Mouse (Mus musculus) cerebellum, adult 11 months (tissue): Measurements from ENCODE around the gene Pot1a.
A peak's percentile ranks its signal among the peaks of the same experiment; 100 is the strongest.

Source experiments
- DNase-seq: peaks from one replicate; pipeline ENCODE4 v3.0.0; 2022

The Pot1a gene

DNA sequence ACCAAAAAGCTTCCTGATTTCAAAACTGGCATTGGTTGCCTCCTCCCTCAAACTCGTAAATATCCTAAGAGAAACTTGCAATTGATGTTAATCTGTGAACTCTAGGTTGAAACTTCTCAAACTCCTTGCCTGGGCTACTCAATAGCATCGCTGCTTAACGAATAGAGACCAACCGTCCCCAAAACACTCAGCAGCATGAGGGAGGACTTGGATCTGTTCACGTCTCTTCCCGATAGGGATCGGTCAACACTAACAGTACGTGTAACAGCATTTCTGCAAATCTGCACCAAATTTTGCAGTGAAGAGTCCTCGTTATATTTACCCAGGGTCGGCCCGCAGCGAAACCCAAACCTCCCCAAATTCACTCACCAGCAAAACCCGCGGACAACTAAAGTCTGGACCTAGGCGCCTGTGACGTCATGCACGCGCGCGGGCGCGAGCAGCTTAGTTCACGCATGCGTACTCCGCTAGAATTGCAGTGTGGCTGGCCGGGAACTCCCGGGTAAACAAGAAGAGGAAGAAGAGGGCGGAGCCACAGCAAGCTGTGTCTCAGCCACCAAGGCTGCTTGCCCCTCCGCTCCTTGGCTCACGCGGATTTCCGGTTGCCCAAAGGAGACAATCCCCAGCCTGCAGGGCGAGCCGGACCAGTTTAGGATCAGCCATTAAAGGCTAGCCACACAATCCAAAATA lies at the start of gene Pot1a:
Pot1a (minus strand) TSS at position 441 of the 690 bp plus-strand sequence.
- DNase-seq, result peak; percentile 95

- no peak for DNase-seq
Observed at GRCm38 (mm10) chr6:25836261-25836660, 27.2 kb upstream of the Pot1a start.

- DNase-seq, result no peak
Observed at GRCm38 (mm10) chr6:25806021-25806420, 3.0 kb downstream of the Pot1a start.

- DNase-seq, result no peak
Observed at GRCm38 (mm10) chr6:25802269-25802668, 6.8 kb downstream of the Pot1a start.

DNA sequence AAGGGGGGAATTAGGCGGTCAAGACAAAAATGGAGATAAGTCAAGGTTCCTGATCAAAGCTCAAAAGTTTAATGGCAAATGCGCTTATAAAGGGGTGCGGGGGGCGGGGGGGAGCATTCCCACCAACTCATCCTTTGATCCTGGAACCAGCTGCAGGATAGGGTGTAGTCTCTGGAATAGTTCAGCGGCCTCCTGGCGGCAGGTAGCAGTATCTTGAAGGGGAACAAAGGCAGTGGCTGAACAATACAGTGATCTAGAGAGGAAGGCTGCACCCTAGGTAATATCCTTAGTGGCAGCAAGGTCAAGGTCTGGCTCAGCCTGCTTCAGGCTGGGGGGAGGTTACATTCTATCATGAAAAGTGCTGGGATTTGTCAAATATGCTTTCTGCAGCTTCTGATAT lies 7.8 kb downstream of the Pot1a start:
- no peak for DNase-seq

DNA sequence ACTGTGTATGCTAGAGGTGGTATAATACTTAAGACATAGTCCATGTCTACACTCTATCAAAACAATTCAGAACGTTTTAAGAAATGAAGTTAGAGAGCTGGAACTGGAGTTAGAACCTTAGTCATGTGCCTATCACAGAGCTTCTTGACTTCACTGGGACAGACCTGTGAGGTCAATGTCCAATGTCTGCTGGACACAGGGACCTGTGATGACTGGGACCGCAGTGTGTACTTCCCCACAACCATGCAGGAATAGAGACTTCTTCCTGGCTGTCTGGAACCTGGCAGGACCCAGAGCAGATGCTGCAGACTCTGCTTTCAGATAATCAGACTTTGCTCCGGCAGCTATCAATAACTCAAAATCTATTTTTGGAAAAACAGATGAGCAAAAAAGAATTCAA lies 40.8 kb downstream of the Pot1a start:
- DNase-seq, result no peak

DNA sequence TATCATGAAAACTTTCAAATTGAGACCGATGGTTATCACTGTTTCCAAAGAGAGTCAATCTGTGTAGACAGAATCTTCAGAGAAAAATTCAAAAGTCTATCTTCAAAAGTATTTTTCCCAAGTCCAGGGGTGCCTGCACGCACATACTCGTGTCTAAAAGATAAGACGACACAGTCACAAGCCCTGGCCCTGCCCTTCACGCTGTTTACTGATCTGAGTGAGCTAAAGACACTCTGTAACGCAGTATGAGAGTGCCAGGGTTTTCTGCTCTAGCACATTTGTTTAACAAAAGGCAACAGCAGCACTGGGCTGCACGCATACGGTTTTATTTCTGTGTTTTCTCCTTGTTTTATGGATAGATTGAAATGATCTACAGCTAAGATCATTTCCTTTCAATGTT lies 41.5 kb downstream of the Pot1a start:
- no peak for DNase-seq

DNA sequence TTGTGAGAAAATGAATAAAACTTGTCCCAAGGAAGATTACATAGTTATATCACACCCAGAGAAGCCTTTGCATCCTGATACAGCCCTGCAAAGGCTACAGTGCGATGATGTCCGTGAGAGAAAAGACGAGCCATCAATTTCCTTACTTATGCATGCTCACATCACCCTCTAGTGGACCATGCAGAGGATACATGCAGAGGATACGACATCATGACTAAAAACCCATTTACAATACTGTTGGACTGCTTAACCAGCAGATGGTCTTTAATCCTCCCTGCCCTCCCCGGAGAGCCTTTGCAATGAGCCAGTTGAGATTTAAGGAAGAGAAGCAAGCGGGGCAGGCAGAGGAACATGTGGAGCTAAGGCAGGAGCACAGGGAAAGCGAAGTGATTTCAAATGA lies 42.0 kb downstream of the Pot1a start:
- peak; percentile 22 for DNase-seq

- DNase-seq, result no peak
Observed at GRCm38 (mm10) chr6:25766283-25766682, 42.8 kb downstream of the Pot1a start.

DNA sequence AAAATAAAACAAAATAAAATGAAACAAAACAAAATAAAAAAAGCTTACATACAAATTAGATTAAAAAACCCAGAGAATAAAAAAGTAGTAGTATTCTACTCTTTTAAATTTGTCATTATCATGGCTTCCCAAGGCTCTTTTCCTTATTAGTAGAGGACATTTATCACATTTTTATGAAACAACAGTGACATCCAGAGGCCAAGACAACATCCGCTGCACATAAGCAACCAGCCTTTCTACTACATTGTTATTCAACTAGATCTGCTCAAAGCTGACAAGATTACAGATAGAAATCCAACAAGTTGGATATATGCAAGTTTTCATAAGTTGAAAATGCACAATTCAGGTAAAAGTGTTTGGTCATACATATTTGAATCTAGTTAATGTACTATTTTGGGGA lies 56.4 kb downstream of the Pot1a start:
- DNase-seq, result no peak

DNA sequence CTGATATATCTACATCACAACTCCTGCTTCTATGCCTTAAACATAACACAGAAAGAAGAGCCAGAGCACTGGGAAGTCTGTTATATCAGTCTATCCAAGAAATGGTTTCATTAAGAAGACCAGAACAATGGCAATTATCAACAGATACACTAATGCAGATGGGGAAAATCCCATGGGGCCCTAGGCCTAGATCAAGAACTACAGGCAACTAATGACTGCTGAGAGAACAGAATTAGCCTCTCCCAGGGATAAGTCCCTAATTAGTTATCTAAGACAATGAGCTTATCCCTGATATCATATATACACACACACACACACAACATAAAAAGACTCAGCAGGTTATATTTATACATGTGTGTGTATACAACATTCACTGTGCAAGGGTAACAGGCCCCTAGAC lies 72.5 kb downstream of the Pot1a start:
- no peak for DNase-seq

- no peak for DNase-seq
Observed at GRCm38 (mm10) chr6:25726560-25726959, 82.5 kb downstream of the Pot1a start.

DNA sequence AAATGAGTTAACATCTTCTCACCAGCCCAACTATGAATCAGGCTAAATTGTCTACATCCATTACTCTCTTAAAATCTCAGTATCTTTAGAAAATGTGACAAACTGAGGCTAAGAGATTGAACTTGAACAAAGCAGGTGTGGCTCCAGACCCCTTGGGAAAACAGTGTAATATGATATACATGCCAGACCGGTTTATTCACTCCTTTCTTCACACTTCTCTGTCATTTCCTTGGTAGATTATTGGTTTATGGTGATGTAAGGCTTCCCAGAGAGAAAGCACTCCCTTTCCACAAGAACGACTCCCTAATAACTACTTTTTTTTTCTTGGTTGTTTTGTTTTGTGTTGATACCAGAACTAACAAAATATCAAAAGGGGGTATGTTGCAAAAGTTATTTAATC lies 98.4 kb downstream of the Pot1a start:
- no peak for DNase-seq

GRCm38 (mm10) chr6:25709250-25709895 lies 99.7 kb downstream of the Pot1a start:
- DNase-seq, result no peak

GRCm38 (mm10) chr6:25699956-25700355 lies 109.1 kb downstream of the Pot1a start:
- no peak for DNase-seq
